Mouse (Mus musculus): ENCODE data around the gene Sh3gl2. TPM values are rescaled to one million over a fixed set of nuclear protein-coding genes. Genes with fewer than 3 reads are reported as not detected.

Sh3gl2 gene
- total and polyA plus RNA-seq, 2 experiments from 2014 or later, result 47.4 to 123 TPM

DNA sequence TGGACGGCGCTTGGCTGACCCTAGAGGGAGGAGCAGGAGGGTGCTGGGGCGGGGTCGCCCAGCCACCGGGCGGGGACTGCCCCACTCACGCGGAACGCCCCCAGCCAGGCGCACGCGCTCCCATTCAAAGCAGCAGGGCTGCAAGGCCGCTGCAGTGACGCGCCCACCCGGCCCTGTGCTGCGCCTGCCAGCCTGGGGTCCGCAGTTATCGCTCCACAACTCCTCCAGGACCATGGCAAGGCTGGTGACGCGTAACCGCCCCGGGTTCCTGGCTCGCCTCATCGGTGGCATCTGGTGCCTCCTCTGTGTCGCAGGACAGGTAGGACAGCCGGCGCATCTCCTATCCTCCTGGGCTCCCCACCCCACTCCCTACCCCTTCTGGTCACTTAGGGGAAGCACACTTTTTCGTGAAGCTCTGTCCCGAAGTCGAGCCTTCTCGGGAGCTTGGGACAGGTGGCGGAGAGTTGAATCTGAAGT is 309.3 kb downstream of the Sh3gl2 start:
- Histone ChIP-seq H3K4me2 (ENCODE audit: low read depth, low read length, poor library complexity, severe bottlenecking) (peak overlapping the region; percentile 96), H3K9ac (replicated peaks; ENCODE audit: low read length, poor library complexity, severe bottlenecking) (peak overlapping the region; percentile 70), H3K9me3 (ENCODE audit: low read length) (no peaks in the 10 kb centered on the region), H3K27me3 (ENCODE audit: insufficient read depth, low read length) (0 out of 2 replicates have a peak, but pooled peaks cover 3% of the 10 kb centered on the region), H3K4me1 (ENCODE audit: insufficient read depth, low read length) (0 out of 2 replicates have a peak, but pooled peaks cover 6% of the 10 kb centered on the region), H3K27ac (ENCODE audit: low read depth, low read length) (no peak overlapping the region), H3K36me3 (ENCODE audit: insufficient read depth, low read length) (no peaks in the 10 kb centered on the region), H3K4me3 (ENCODE audit: low read depth, low read length) (peak overlapping the region; percentile 57)
- peak; percentile 29 for DNase-seq (ENCODE audit: low spot score)
- WGBS, result under 1% methylated on average over 33 of the region's 33 CpGs
- ATAC-seq (ENCODE audit: low FRiP score), result peak; percentile 78
- TF ChIP-seq CTCF (IDR thresholded peaks at IDR 0.05), result peak; percentile 58

DNA sequence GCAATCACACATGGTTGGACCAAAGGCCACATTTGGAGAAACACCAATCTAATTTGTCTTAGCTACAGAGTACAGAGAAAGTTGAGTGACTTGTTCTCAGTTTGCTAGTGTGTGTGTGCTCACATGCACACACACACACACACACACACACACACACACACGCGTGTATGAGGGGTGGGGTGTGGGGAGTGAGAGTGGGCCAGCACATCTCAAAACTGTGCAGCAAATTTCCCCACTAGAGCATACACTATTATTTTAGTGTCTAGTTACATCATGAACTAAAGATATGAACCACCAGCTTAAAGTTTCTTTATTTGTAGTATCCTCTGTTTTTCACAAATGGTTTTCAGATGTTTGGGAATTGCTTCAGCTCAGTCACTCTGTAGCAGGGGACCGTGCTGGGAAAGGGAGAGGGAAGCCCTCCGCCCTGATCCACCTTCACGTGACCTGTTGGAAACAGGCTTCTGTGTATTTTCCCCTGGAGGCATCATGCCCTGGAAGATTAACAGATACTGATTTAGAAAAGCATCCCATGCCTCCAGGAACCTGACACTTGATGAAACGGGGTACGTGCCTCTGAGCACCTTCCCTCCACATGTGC is 322.1 kb downstream of the Sh3gl2 start:
- no peak for DNase-seq (ENCODE audit: low spot score)
- TF ChIP-seq CTCF (IDR thresholded peaks at IDR 0.05), result no peak
- no peak for ATAC-seq (ENCODE audit: low FRiP score)
- WGBS, result 96% methylated on average over 7 of the region's 7 CpGs
- no peak overlapping the region for H3K4me2 ChIP-seq (ENCODE audit: low read depth, low read length, poor library complexity, severe bottlenecking)
- H3K4me3 ChIP-seq (ENCODE audit: low read depth, low read length), result no peak overlapping the region
- no peak overlapping the region for H3K9ac ChIP-seq (replicated peaks; ENCODE audit: low read length, poor library complexity, severe bottlenecking)
- no peaks in the 10 kb centered on the region for H3K27me3 ChIP-seq (ENCODE audit: insufficient read depth, low read length)
- H3K9me3 ChIP-seq (ENCODE audit: low read length), result no peaks in the 10 kb centered on the region
- H3K4me1 ChIP-seq (ENCODE audit: insufficient read depth, low read length), result no peaks in the 10 kb centered on the region
- H3K36me3 ChIP-seq (ENCODE audit: insufficient read depth, low read length), result no peaks in the 10 kb centered on the region
- H3K27ac ChIP-seq (ENCODE audit: low read depth, low read length), result no peak overlapping the region

DNA sequence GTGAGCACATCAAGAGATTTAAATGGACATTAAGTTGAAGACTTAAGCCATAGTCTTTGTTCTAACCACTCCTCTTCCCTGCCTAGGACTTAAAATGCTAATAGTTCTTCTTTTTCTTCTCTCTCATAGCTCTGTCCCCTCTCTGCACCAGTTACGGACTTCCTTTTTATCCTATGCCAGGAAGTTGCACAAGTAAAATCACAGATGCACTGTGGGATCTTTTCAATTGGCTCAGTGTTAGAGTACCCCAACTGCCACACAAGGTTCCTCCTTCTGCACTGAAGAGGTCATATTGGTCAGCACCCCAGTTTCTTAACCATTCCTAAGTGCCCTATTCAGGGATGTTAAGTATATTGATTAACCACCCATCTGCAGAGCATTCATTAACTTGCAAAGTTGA is 324.9 kb downstream of the Sh3gl2 start:
- no peak overlapping the region for H3K4me3 ChIP-seq (ENCODE audit: low read depth, low read length)
- H3K4me1 ChIP-seq (ENCODE audit: insufficient read depth, low read length), result no peaks in the 10 kb centered on the region
- H3K4me2 ChIP-seq (ENCODE audit: low read depth, low read length, poor library complexity, severe bottlenecking), result no peak overlapping the region
- H3K9me3 ChIP-seq (ENCODE audit: low read length), result no peaks in the 10 kb centered on the region
- no peak overlapping the region for H3K27ac ChIP-seq (ENCODE audit: low read depth, low read length)
- H3K36me3 ChIP-seq (ENCODE audit: insufficient read depth, low read length), result no peaks in the 10 kb centered on the region
- no peak for ATAC-seq (ENCODE audit: low FRiP score)
- no peak overlapping the region for H3K9ac ChIP-seq (replicated peaks; ENCODE audit: low read length, poor library complexity, severe bottlenecking)
- DNase-seq (ENCODE audit: low spot score), result no peak
- H3K27me3 ChIP-seq (ENCODE audit: insufficient read depth, low read length), result no peaks in the 10 kb centered on the region
- TF ChIP-seq CTCF (IDR thresholded peaks at IDR 0.05), result no peak
- 70% methylated on average over 1 of the region's 1 CpGs for WGBS

DNA sequence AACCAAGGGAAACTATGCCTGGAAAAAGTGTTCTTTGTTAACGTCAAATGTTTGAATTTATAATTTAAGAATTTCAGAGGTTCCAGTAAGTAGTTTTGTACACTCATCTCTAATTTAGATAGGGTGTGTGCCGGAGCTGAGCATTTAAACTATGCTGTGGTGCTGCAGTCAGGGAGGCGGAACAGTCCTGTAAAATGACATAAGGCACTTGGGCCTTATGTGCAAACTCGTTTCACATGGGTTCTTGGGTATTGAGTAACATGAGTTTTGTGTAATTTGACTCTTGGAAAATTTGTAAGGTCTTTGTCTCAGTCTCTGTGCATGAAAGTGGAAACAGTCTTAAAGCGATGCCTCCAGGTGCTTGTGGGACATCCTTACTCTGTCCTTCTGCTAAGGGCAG is 334.8 kb downstream of the Sh3gl2 start:
- H3K4me3 ChIP-seq (ENCODE audit: low read depth, low read length), result no peak overlapping the region
- no peaks in the 10 kb centered on the region for H3K4me1 ChIP-seq (ENCODE audit: insufficient read depth, low read length)
- DNase-seq (ENCODE audit: low spot score) (no peak), ATAC-seq (ENCODE audit: low FRiP score) (no peak)
- H3K4me2 ChIP-seq (ENCODE audit: low read depth, low read length, poor library complexity, severe bottlenecking), result no peak overlapping the region
- no peaks in the 10 kb centered on the region for H3K36me3 ChIP-seq (ENCODE audit: insufficient read depth, low read length)
- WGBS, result 83% methylated on average over 5 of the region's 5 CpGs
- no peak for TF ChIP-seq CTCF (IDR thresholded peaks at IDR 0.05)
- no peak overlapping the region for H3K9ac ChIP-seq (replicated peaks; ENCODE audit: low read length, poor library complexity, severe bottlenecking)
- no peaks in the 10 kb centered on the region for H3K9me3 ChIP-seq (ENCODE audit: low read length)
- H3K27ac ChIP-seq (ENCODE audit: low read depth, low read length), result no peak overlapping the region
- no peaks in the 10 kb centered on the region for H3K27me3 ChIP-seq (ENCODE audit: insufficient read depth, low read length)

DNA sequence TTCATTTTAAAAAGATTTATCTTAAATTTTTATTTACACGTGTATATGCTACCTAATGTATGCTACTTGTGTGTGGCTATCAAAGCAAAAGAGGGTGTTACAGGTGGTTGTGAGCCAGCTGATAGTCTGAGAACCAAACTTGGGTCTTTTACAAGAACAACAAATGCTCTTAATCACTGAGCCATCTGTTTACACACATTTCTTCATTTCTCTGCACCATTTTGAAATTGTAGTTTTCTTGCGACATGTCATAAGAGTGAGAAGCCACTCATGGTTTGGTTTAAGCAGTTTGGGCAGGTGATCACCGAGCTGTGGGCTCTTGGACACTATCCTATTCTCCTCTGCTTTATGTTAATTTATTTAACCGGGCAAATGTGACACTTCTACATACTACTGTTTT is 338.3 kb downstream of the Sh3gl2 start:
- TF ChIP-seq CTCF (IDR thresholded peaks at IDR 0.05), result no peak
- H3K4me3 ChIP-seq (ENCODE audit: low read depth, low read length), result no peak overlapping the region
- no peak for ATAC-seq (ENCODE audit: low FRiP score)
- DNase-seq (ENCODE audit: low spot score), result no peak
- no peaks in the 10 kb centered on the region for H3K4me1 ChIP-seq (ENCODE audit: insufficient read depth, low read length)
- H3K9ac ChIP-seq (replicated peaks; ENCODE audit: low read length, poor library complexity, severe bottlenecking), result no peak overlapping the region
- no peak overlapping the region for H3K27ac ChIP-seq (ENCODE audit: low read depth, low read length)
- no peaks in the 10 kb centered on the region for H3K9me3 ChIP-seq (ENCODE audit: low read length)
- H3K27me3 ChIP-seq (ENCODE audit: insufficient read depth, low read length), result no peaks in the 10 kb centered on the region
- no peaks in the 10 kb centered on the region for H3K36me3 ChIP-seq (ENCODE audit: insufficient read depth, low read length)
- no peak overlapping the region for H3K4me2 ChIP-seq (ENCODE audit: low read depth, low read length, poor library complexity, severe bottlenecking)
- WGBS, result 87% methylated on average over 4 of the region's 4 CpGs

DNA sequence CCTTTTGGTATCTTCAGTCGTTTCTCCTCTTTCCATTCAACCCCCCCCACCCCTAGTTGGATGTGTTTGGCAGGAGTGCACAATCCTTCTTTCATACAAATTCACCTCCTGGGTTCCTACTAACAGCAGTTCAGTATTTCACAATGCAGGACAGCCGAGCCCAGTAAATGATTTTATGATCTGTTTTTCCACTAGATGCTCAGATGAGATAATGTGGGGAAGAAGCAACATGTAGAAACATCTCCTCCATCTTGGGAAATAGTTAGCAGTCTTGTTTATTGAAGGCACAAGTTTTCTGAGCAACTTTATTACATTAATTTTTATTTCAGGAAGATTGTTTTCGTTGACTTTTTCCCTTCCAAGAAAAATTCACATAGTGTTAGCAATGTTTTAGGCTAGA is 349.8 kb downstream of the Sh3gl2 start:
- TF ChIP-seq CTCF (IDR thresholded peaks at IDR 0.05), result no peak
- H3K9ac ChIP-seq (replicated peaks; ENCODE audit: low read length, poor library complexity, severe bottlenecking), result no peak overlapping the region
- H3K36me3 ChIP-seq (ENCODE audit: insufficient read depth, low read length), result no peaks in the 10 kb centered on the region
- H3K4me3 ChIP-seq (ENCODE audit: low read depth, low read length), result no peak overlapping the region
- ATAC-seq (ENCODE audit: low FRiP score), result no peak
- WGBS, result 66% methylated on average over 3 of the region's 3 CpGs
- H3K4me1 ChIP-seq (ENCODE audit: insufficient read depth, low read length), result no peaks in the 10 kb centered on the region
- no peak overlapping the region for H3K27ac ChIP-seq (ENCODE audit: low read depth, low read length)
- no peak for DNase-seq (ENCODE audit: low spot score)
- H3K4me2 ChIP-seq (ENCODE audit: low read depth, low read length, poor library complexity, severe bottlenecking), result no peak overlapping the region
- no peaks in the 10 kb centered on the region for H3K27me3 ChIP-seq (ENCODE audit: insufficient read depth, low read length)
- H3K9me3 ChIP-seq (ENCODE audit: low read length), result no peaks in the 10 kb centered on the region
